Mouse (Mus musculus): ENCODE measurements around the gene Gm21028. TPM values are rescaled to one million over a fixed set of nuclear protein-coding genes. Genes with fewer than 3 reads are reported as not detected.
"Not testable (repeated sequence)": the region's sequence is repeated elsewhere in the genome, so short reads cannot be mapped to it uniquely, and the experiment has no call there.

Gm21028 gene
- total RNA-seq (2022), result not detected

- no peak for DNase-seq (ENCODE audit: low spot score in 2 of 2)
Observed at GRCm38 (mm10) chr7:42578488-42578887, at the start of gene Gm21028. Gene Gm21028 (minus strand): TSS chr7:42578588.

- DNase-seq (ENCODE audit: low spot score in 2 of 2), result not testable (repeated sequence)
Observed at GRCm38 (mm10) chr7:42595666-42596065, 17.3 kb upstream of the Gm21028 start.

GRCm38 (mm10) chr7:42592413-42592812 lies 14.0 kb upstream of the Gm21028 start, which contains the start of gene Zfp977:
Gene Zfp977 (minus strand): TSS chr7:42592547.
- DNase-seq (ENCODE audit: low spot score in 2 of 2), result not testable (repeated sequence)

- DNase-seq (ENCODE audit: low spot score in 2 of 2), result not testable (repeated sequence)
Observed at GRCm38 (mm10) chr7:42591311-42591710, 12.9 kb upstream of the Gm21028 start.

GRCm38 (mm10) chr7:42551766-42552165 lies 26.6 kb downstream of the Gm21028 start:
- DNase-seq (ENCODE audit: low spot score in 2 of 2), result no peak

Small RNA genes lying within 50 kb of the gene (microRNA-seq; reads per million reads assigned to microRNA genes)
- 0 reads per million in 2 experiments for gene Gm24938

Other genes with a start within 250 kb of the Gm21028 start
- gene 4933421I07Rik, start 130.5 kb downstream of the Gm21028 start, total RNA-seq (2022), result not detected
- gene Zfp141, start 72.8 kb downstream of the Gm21028 start, total RNA-seq (2022), result 10 to 100 TPM; 18.1 to 25.8 (median 23.5) TPM
- gene Zfp977, start 14.0 kb upstream of the Gm21028 start, total RNA-seq (2022), result 1 to 10 TPM; 1.9 to 3.5 (median 2.8) TPM
- 1 to 10 TPM; 3.8 to 6.9 (median 4.1) TPM for gene Zfp976, start 64.0 kb upstream of the Gm21028 start, total RNA-seq (2022)
- gene Zfp975, start 114.2 kb upstream of the Gm21028 start, total RNA-seq (2022), result 10 to 100 TPM in 1 of 4 experiments, 1 to 10 TPM in 3; 6.5 to 10.8 (median 7.3) TPM
- not detected for gene Gm17067, start 148.4 kb upstream of the Gm21028 start, total RNA-seq (2022)
- not detected for gene Vmn2r62, start 214.9 kb upstream of the Gm21028 start, total RNA-seq (2022)